Comparison of ENCODE assay signal across 26 mouse cellular contexts in the genomic region with DNA sequence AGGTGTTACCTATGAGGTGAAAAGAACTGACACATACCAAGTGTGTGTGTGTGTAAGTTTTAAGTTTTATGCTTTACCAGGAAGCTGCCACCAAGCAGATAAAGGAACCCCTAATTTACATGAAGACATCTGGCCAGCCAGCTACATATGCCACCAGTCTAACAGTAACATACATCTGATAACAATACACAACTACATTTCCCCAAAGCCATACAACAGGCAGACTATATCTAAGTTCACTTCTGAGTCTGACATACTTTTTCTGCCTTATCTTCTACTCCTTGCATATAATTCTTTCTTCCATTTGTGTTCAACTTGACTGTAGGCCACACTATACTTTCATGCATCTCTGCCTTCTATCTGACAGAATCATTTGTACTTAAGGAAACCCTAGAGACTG.
DNase-seq lines count a peak whose midpoint lies in the region; ATAC-seq and TF ChIP-seq lines count a peak whose summit lies in the region.
"Had no signal": no experiment of that assay in that cellular context is flagged by ENCODE, and none has a peak within 500 bp of the region (broad histone marks: within the 10 kb centered on the region; RNA-seq: fewer than 3 reads in every experiment).

No protein-coding gene starts in this region.

- no peak overlapping the region for H3K4me2 ChIP-seq in liver, embryonic 11.5 days
- no peak overlapping the region for H3K4me2 ChIP-seq in liver, embryonic 16.5 days (ENCODE audit: low read depth, low read length)
- no peak overlapping the region for H3K4me2 ChIP-seq in intestine, postnatal 0 days (replicated peaks; ENCODE audit: low read depth)
- H3K4me2 ChIP-seq: forebrain, embryonic 13.5 days; intestine, embryonic 15.5 days; limb, embryonic 13.5 days; lung, embryonic 14.5 days; midbrain, embryonic 12.5 days; neural tube, embryonic 12.5 days had no signal

- peaks cover 2% of the 10 kb centered on the region; the same call in 1 of the 2 replicates for H3K36me3 ChIP-seq in liver, embryonic 11.5 days (ENCODE audit: control insufficient read depth, insufficient read depth, low read length)
- H3K36me3 ChIP-seq in liver, embryonic 16.5 days (ENCODE audit: control insufficient read depth, insufficient read depth) = no peaks in the 10 kb centered on the region
- no peaks in the 10 kb centered on the region for H3K36me3 ChIP-seq in thymus, adult 2 months (ENCODE audit: control insufficient read depth, insufficient read depth, low read length)
- no peaks in the 10 kb centered on the region for H3K36me3 ChIP-seq in intestine, postnatal 0 days (ENCODE audit: control insufficient read depth, insufficient read depth)
- H3K36me3 ChIP-seq: intestine, embryonic 15.5 days; neural tube, embryonic 12.5 days had no signal

- H3K9ac ChIP-seq in liver, embryonic 11.5 days (ENCODE audit: low read depth, low read length) = no peak overlapping the region
- H3K9ac ChIP-seq in liver, embryonic 16.5 days (ENCODE audit: low read depth, low read length) = no peak overlapping the region
- no peak overlapping the region for H3K9ac ChIP-seq in intestine, postnatal 0 days (ENCODE audit: low read depth, low read length)
- H3K9ac ChIP-seq: forebrain, embryonic 13.5 days; intestine, embryonic 15.5 days; limb, embryonic 13.5 days; lung, embryonic 14.5 days; midbrain, embryonic 12.5 days; neural tube, embryonic 12.5 days had no signal

- peak overlapping the region; percentile 68 for H3K27ac ChIP-seq in liver, embryonic 11.5 days (ENCODE audit: low read depth, low read length)
- H3K27ac ChIP-seq in liver, embryonic 16.5 days (ENCODE audit: low read length) = peak overlapping the region; percentile 56
- H3K27ac ChIP-seq in thymus, adult 2 months (ENCODE audit: control insufficient read depth, insufficient read depth, low read length) = no peak overlapping the region
- H3K27ac ChIP-seq in intestine, postnatal 0 days (ENCODE audit: low read depth, low read length) = no peak overlapping the region
- H3K27ac ChIP-seq: forebrain, embryonic 13.5 days; intestine, embryonic 15.5 days; left cerebral cortex, adult 2 months; limb, embryonic 13.5 days; midbrain, embryonic 12.5 days; neural tube, embryonic 12.5 days had no signal

- no peak overlapping the region for H3K4me3 ChIP-seq in liver, embryonic 11.5 days (ENCODE audit: low read depth, low read length)
- H3K4me3 ChIP-seq in liver, embryonic 16.5 days (ENCODE audit: low read depth, low read length) = no peak overlapping the region
- no peak overlapping the region for H3K4me3 ChIP-seq in thymus, adult 2 months (ENCODE audit: control insufficient read depth, insufficient read depth, low read length)
- no peak overlapping the region for H3K4me3 ChIP-seq in lung, adult 2 months (replicated peaks; ENCODE audit: extremely low read depth, low read depth, low read length)
- no peak overlapping the region for H3K4me3 ChIP-seq in intestine, postnatal 0 days (ENCODE audit: low read depth, low read length)
- H3K4me3 ChIP-seq: forebrain, embryonic 13.5 days; intestine, embryonic 15.5 days; left cerebral cortex, adult 2 months; limb, embryonic 13.5 days; midbrain, embryonic 12.5 days; myocyte; neural tube, embryonic 12.5 days had no signal

- TF ChIP-seq CTCF in thymus, adult 2 months (IDR thresholded peaks at IDR 0.05; ENCODE audit: borderline replicate concordance, control insufficient read depth, extremely low read depth, insufficient read depth, low read length, poor library complexity) = no peak
- TF ChIP-seq CTCF in lung, adult 2 months (IDR thresholded peaks at IDR 0.05; ENCODE audit: insufficient read depth, low read length) = no peak
- no peak for TF ChIP-seq CTCF in intestine, postnatal 0 days (IDR thresholded peaks at IDR 0.05; ENCODE audit: low read depth)

- no peak for DNase-seq in liver, embryonic 11.5 days (ENCODE audit: low spot score)
- DNase-seq in liver = no peak
- DNase-seq in thymus, adult 2 months = no peak
- no peak for DNase-seq in lung, adult 2 months
- no peak for DNase-seq in right cerebral cortex, postnatal 14 days
- DNase-seq: adrenal gland, adult 2 months; adrenal gland, postnatal 36 days; cerebellum, adult 18-20 months; cerebellum, postnatal 10 days; gastrocnemius, postnatal 10 days; heart, postnatal 14 days; kidney, postnatal 14 days; lung, embryonic 14.5 days; thymus, postnatal 14 days had no signal

- no peak for TF ChIP-seq POLR2A in thymus, adult 2 months (IDR thresholded peaks at IDR 0.05; ENCODE audit: control insufficient read depth, extremely low read depth, insufficient read depth, low read length, poor library complexity)
- no peak for TF ChIP-seq POLR2A in lung, adult 2 months (IDR thresholded peaks at IDR 0.05; ENCODE audit: borderline replicate concordance, extremely low read depth, low read depth, low read length)

- no peaks in the 10 kb centered on the region for H3K9me3 ChIP-seq in liver, embryonic 11.5 days (ENCODE audit: control insufficient read depth, low read length)
- H3K9me3 ChIP-seq in liver, embryonic 16.5 days (replicated peaks; ENCODE audit: control insufficient read depth, low read length) = no peaks in the 10 kb centered on the region
- no peaks in the 10 kb centered on the region for H3K9me3 ChIP-seq in intestine, postnatal 0 days (ENCODE audit: control insufficient read depth)
- H3K9me3 ChIP-seq: forebrain, embryonic 13.5 days; intestine, embryonic 15.5 days; midbrain, embryonic 12.5 days; neural tube, embryonic 12.5 days had no signal

- ATAC-seq in liver, embryonic 11.5 days (replicated peaks; ENCODE audit: low FRiP score) = peak; percentile 97
- peak; percentile 17 for ATAC-seq in inflammation-experienced regulatory T-cells, adult 6 months
- ATAC-seq in liver, embryonic 16.5 days (ENCODE audit: low read depth) = peak; percentile 90
- ATAC-seq in intestine, postnatal 0 days = no peak
- ATAC-seq: activated CD4-positive, CD25-positive, alpha-beta regulatory T cell, adult 4 months; forebrain, embryonic 13.5 days; hindbrain, embryonic 16.5 days; intestine, embryonic 15.5 days had no signal

- H3K4me1 ChIP-seq in liver, embryonic 11.5 days (replicated peaks; ENCODE audit: control insufficient read depth, insufficient read depth, low read length) = peaks cover 9% of the 10 kb centered on the region; the same call in 1 of the 2 replicates
- H3K4me1 ChIP-seq in liver, embryonic 16.5 days (ENCODE audit: control insufficient read depth, low read depth, low read length) = peaks cover 7% of the 10 kb centered on the region
- H3K4me1 ChIP-seq in thymus, adult 2 months (replicated peaks; ENCODE audit: control insufficient read depth, insufficient read depth, low read length) = no peaks in the 10 kb centered on the region
- H3K4me1 ChIP-seq in lung, adult 2 months (ENCODE audit: control insufficient read depth, insufficient read depth, low read length) = no peaks in the 10 kb centered on the region; the same call in 1 of the 2 replicates
- no peaks in the 10 kb centered on the region for H3K4me1 ChIP-seq in intestine, postnatal 0 days (replicated peaks; ENCODE audit: control insufficient read depth, insufficient read depth, low read length)
- H3K4me1 ChIP-seq: forebrain, embryonic 13.5 days; intestine, embryonic 15.5 days; limb, embryonic 13.5 days; midbrain, embryonic 12.5 days; neural tube, embryonic 12.5 days had no signal

- no peaks in the 10 kb centered on the region for H3K27me3 ChIP-seq in liver, embryonic 11.5 days (replicated peaks; ENCODE audit: control insufficient read depth, insufficient read depth, low read length)
- no peaks in the 10 kb centered on the region for H3K27me3 ChIP-seq in liver, embryonic 16.5 days (ENCODE audit: control insufficient read depth, insufficient read depth, low read depth, low read length)
- H3K27me3 ChIP-seq in thymus, adult 2 months (ENCODE audit: control insufficient read depth, insufficient read depth, low read length) = no peaks in the 10 kb centered on the region
- no peaks in the 10 kb centered on the region for H3K27me3 ChIP-seq in intestine, postnatal 0 days (replicated peaks; ENCODE audit: control insufficient read depth, insufficient read depth, low read length)
- H3K27me3 ChIP-seq: forebrain, embryonic 13.5 days; intestine, embryonic 15.5 days; limb, embryonic 13.5 days; midbrain, embryonic 12.5 days; neural tube, embryonic 12.5 days had no signal

Comparison
In these comparisons a context has a peak if more than half of its experiments do, and no peak if none do; other contexts are left out.
1. H3K27ac ChIP-seq: peak in liver, embryonic 11.5 days (single experiment) and liver, embryonic 16.5 days (single experiment); none in thymus, adult 2 months (single experiment) and intestine, postnatal 0 days (single experiment).